7 mouse cellular contexts compared by ENCODE assay signal in genomic region chr11:106036548-106037417, GRCm38 (mm10). TPM values are rescaled to one million over a fixed set of nuclear protein-coding genes. Genes with fewer than 3 reads are reported as not detected.
DNase-seq lines count a peak whose midpoint lies in the region; ATAC-seq lines count a peak whose summit lies in the region.

Dcaf7 (plus strand) TSS chr11:106036872.

- H3K36me3 ChIP-seq in embryonic facial prominence, embryonic 12.5 days: no peaks in the 10 kb centered on the region
- no peaks in the 10 kb centered on the region for H3K36me3 ChIP-seq in limb, embryonic 11.5 days (ENCODE audit: control insufficient read depth, insufficient read depth, low read length)
- H3K36me3 ChIP-seq in midbrain, embryonic 14.5 days (ENCODE audit: control insufficient read depth, insufficient read depth, low read length): no peaks in the 10 kb centered on the region

- H3K9ac ChIP-seq in embryonic facial prominence, embryonic 12.5 days: peak within 1 kb of the TSS; percentile 97
- H3K9ac ChIP-seq in limb, embryonic 11.5 days (ENCODE audit: low read length): peak within 1 kb of the TSS; percentile 86
- peak within 1 kb of the TSS; percentile 87 for H3K9ac ChIP-seq in midbrain, embryonic 14.5 days (replicated peaks; ENCODE audit: low read length)

- peak; percentile 98 for ATAC-seq in embryonic facial prominence, embryonic 12.5 days (ENCODE audit: insufficient number of reproducible peaks, insufficient read depth, low FRiP score, low TSS enrichment)
- peak; percentile 97 for ATAC-seq in limb, embryonic 11.5 days (ENCODE audit: insufficient number of reproducible peaks, low FRiP score, low TSS enrichment, low read depth)
- peak; percentile 99 for ATAC-seq in midbrain, embryonic 14.5 days (ENCODE audit: low FRiP score, low TSS enrichment)

- H3K4me3 ChIP-seq in embryonic facial prominence, embryonic 12.5 days: peak within 1 kb of the TSS; percentile 98
- peak within 1 kb of the TSS; percentile 99 for H3K4me3 ChIP-seq in limb, embryonic 11.5 days (ENCODE audit: low read depth, low read length)
- peak within 1 kb of the TSS; percentile 92 for H3K4me3 ChIP-seq in midbrain, embryonic 14.5 days (replicated peaks; ENCODE audit: low read depth, low read length)

- H3K27ac ChIP-seq in embryonic facial prominence, embryonic 12.5 days: peak within 1 kb of the TSS; percentile 90
- peak within 1 kb of the TSS; percentile 72; the same call in 1 of the 2 replicates for H3K27ac ChIP-seq in limb, embryonic 11.5 days (replicated peaks; ENCODE audit: low read depth, low read length)
- H3K27ac ChIP-seq in midbrain, embryonic 14.5 days (replicated peaks; ENCODE audit: low read depth, low read length): peak within 1 kb of the TSS; percentile 90

- peaks cover 16% of the 10 kb centered on the region for H3K4me1 ChIP-seq in embryonic facial prominence, embryonic 12.5 days
- H3K4me1 ChIP-seq in limb, embryonic 11.5 days (ENCODE audit: control insufficient read depth, insufficient read depth, low read length): peaks cover 3% of the 10 kb centered on the region; the same call in 1 of the 2 replicates
- peaks cover 26% of the 10 kb centered on the region; the same call in 1 of the 2 replicates for H3K4me1 ChIP-seq in midbrain, embryonic 14.5 days (ENCODE audit: control insufficient read depth, insufficient read depth, low read length)

- H3K9me3 ChIP-seq in embryonic facial prominence, embryonic 12.5 days: no peaks in the 10 kb centered on the region
- H3K9me3 ChIP-seq in limb, embryonic 11.5 days (ENCODE audit: control insufficient read depth, low read length): no peaks in the 10 kb centered on the region
- no peaks in the 10 kb centered on the region for H3K9me3 ChIP-seq in midbrain, embryonic 14.5 days (ENCODE audit: control insufficient read depth, low read length)

- WGBS in embryonic facial prominence, embryonic 12.5 days: under 1% methylated on average over 66 of the region's 66 CpGs
- WGBS in limb, embryonic 11.5 days: under 1% methylated on average over 66 of the region's 66 CpGs
- WGBS in midbrain, embryonic 14.5 days: under 1% methylated on average over 66 of the region's 66 CpGs

- H3K27me3 ChIP-seq in embryonic facial prominence, embryonic 12.5 days: no peaks in the 10 kb centered on the region
- H3K27me3 ChIP-seq in limb, embryonic 11.5 days (ENCODE audit: control insufficient read depth, insufficient read depth, low read length): no peaks in the 10 kb centered on the region
- no peaks in the 10 kb centered on the region for H3K27me3 ChIP-seq in midbrain, embryonic 14.5 days (ENCODE audit: control insufficient read depth, insufficient read depth, low read length)

- DNase-seq in adrenal gland, postnatal 25 days: peak; percentile 94
- peak; percentile 100 for DNase-seq in heart, adult 11 months
- DNase-seq in kidney, adult 18-20 months: peak; percentile 99
- peak; percentile 100 for DNase-seq in limb, embryonic 11.5 days (ENCODE audit: low spot score)
- DNase-seq in midbrain, embryonic 14.5 days: peak; percentile 99
- peak; percentile 95 to 99 for DNase-seq in spleen, adult 18-20 months

- peak within 1 kb of the TSS; percentile 88 for H3K4me2 ChIP-seq in embryonic facial prominence, embryonic 12.5 days (replicated peaks)
- H3K4me2 ChIP-seq in limb, embryonic 11.5 days (ENCODE audit: low read depth, severe bottlenecking): peak within 1 kb of the TSS; percentile 86
- H3K4me2 ChIP-seq in midbrain, embryonic 14.5 days (ENCODE audit: low read length): peak within 1 kb of the TSS; percentile 81

RNA-seq across cellular contexts. Expression of gene Dcaf7, which starts in this region (rescaled TPM):
- total RNA-seq in adrenal gland, postnatal 25 days (2021): 43.7 and 58.4 TPM in 2 replicates
- polyA plus RNA-seq in embryonic facial prominence, embryonic 12.5 days (2016; fragmentation: Nextera tagmentation; extraction: Ambion mirVana): 90.6 and 93.4 TPM in 2 replicates
- 75.3 and 82.5 TPM in 2 replicates for polyA plus RNA-seq in limb, embryonic 11.5 days (2014; fragmentation: Nextera tagmentation; extraction: Ambion mirVana)
- polyA plus RNA-seq in midbrain, embryonic 14.5 days (2014; fragmentation: Nextera tagmentation; extraction: Ambion mirVana): 103 and 153 TPM in 2 replicates

Comparison
In these comparisons a context has a peak if more than half of its experiments do, and no peak if none do; other contexts are left out.
1. Peak in every context shown above with its lines: DNase-seq, ATAC-seq, H3K4me3 ChIP-seq and H3K27ac ChIP-seq.